Mouse (Mus musculus): Measurements from ENCODE around the gene Slc25a31. TPM values are rescaled to one million over a fixed set of nuclear protein-coding genes. Genes with fewer than 3 reads are reported as not detected.

Slc25a31 gene
- not detected in 2 replicates for total RNA-seq (2014; fragmentation: Nextera tagmentation)
- not detected in 2 replicates for total RNA-seq (2017)

- no peak for ATAC-seq (replicated peaks; ENCODE audit: low FRiP score, low TSS enrichment, poor library complexity, severe bottlenecking)
These were observed at the start of gene Slc25a31 for GRCm38 (mm10) chr3:40708655-40709054. Gene Slc25a31, plus strand, starts transcription at chr3:40708855.

- no peak for ATAC-seq (replicated peaks; ENCODE audit: low FRiP score, low TSS enrichment, poor library complexity, severe bottlenecking)
These were observed 48.4 kb upstream of the Slc25a31 start for GRCm38 (mm10) chr3:40660231-40660630.

GRCm38 (mm10) chr3:40666109-40666508 is 42.5 kb upstream of the Slc25a31 start:
- no peak for ATAC-seq (replicated peaks; ENCODE audit: low FRiP score, low TSS enrichment, poor library complexity, severe bottlenecking)

GRCm38 (mm10) chr3:40666861-40667719 is 41.6 kb upstream of the Slc25a31 start:
- ATAC-seq (replicated peaks; ENCODE audit: low FRiP score, low TSS enrichment, poor library complexity, severe bottlenecking), result no peak

GRCm38 (mm10) chr3:40668889-40669288 is 39.8 kb upstream of the Slc25a31 start:
- peak; percentile 47; the same call in 1 of the 2 replicates for ATAC-seq (replicated peaks; ENCODE audit: low FRiP score, low TSS enrichment, poor library complexity, severe bottlenecking)

GRCm38 (mm10) chr3:40669395-40669794 is 39.3 kb upstream of the Slc25a31 start:
- ATAC-seq (replicated peaks; ENCODE audit: low FRiP score, low TSS enrichment, poor library complexity, severe bottlenecking), result no peak

GRCm38 (mm10) chr3:40673515-40673914 is 35.1 kb upstream of the Slc25a31 start:
- ATAC-seq (replicated peaks; ENCODE audit: low FRiP score, low TSS enrichment, poor library complexity, severe bottlenecking), result no peak

GRCm38 (mm10) chr3:40674873-40675405 is 33.7 kb upstream of the Slc25a31 start:
- no peak for ATAC-seq (replicated peaks; ENCODE audit: low FRiP score, low TSS enrichment, poor library complexity, severe bottlenecking)

- ATAC-seq (replicated peaks; ENCODE audit: low FRiP score, low TSS enrichment, poor library complexity, severe bottlenecking), result no peak
These were observed 29.8 kb upstream of the Slc25a31 start for GRCm38 (mm10) chr3:40678856-40679255.

- ATAC-seq (replicated peaks; ENCODE audit: low FRiP score, low TSS enrichment, poor library complexity, severe bottlenecking), result no peak
These were observed 26.3 kb upstream of the Slc25a31 start for GRCm38 (mm10) chr3:40682404-40682803.

GRCm38 (mm10) chr3:40683171-40683570 is 25.5 kb upstream of the Slc25a31 start:
- ATAC-seq (replicated peaks; ENCODE audit: low FRiP score, low TSS enrichment, poor library complexity, severe bottlenecking), result no peak

- ATAC-seq (replicated peaks; ENCODE audit: low FRiP score, low TSS enrichment, poor library complexity, severe bottlenecking), result no peak
These were observed 22.7 kb upstream of the Slc25a31 start for GRCm38 (mm10) chr3:40685855-40686515.

GRCm38 (mm10) chr3:40686836-40687235 is 21.8 kb upstream of the Slc25a31 start:
- no peak for ATAC-seq (replicated peaks; ENCODE audit: low FRiP score, low TSS enrichment, poor library complexity, severe bottlenecking)

- no peak for ATAC-seq (replicated peaks; ENCODE audit: low FRiP score, low TSS enrichment, poor library complexity, severe bottlenecking)
These were observed 21.1 kb upstream of the Slc25a31 start for GRCm38 (mm10) chr3:40687588-40687987.

GRCm38 (mm10) chr3:40691566-40691965 is 17.1 kb upstream of the Slc25a31 start:
- no peak for ATAC-seq (replicated peaks; ENCODE audit: low FRiP score, low TSS enrichment, poor library complexity, severe bottlenecking)

GRCm38 (mm10) chr3:40693435-40693834 is 15.2 kb upstream of the Slc25a31 start:
- ATAC-seq (replicated peaks; ENCODE audit: low FRiP score, low TSS enrichment, poor library complexity, severe bottlenecking), result 0 out of 2 replicates have a peak, but pooled peaks have one; percentile 19

GRCm38 (mm10) chr3:40693960-40694359 is 14.7 kb upstream of the Slc25a31 start:
- no peak; the same call in 1 of the 2 replicates for ATAC-seq (replicated peaks; ENCODE audit: low FRiP score, low TSS enrichment, poor library complexity, severe bottlenecking)

GRCm38 (mm10) chr3:40694438-40694837 is 14.2 kb upstream of the Slc25a31 start:
- peak; percentile 91 for ATAC-seq (replicated peaks; ENCODE audit: low FRiP score, low TSS enrichment, poor library complexity, severe bottlenecking)

- no peak for ATAC-seq (replicated peaks; ENCODE audit: low FRiP score, low TSS enrichment, poor library complexity, severe bottlenecking)
These were observed 13.5 kb upstream of the Slc25a31 start for GRCm38 (mm10) chr3:40695162-40695561.

- ATAC-seq (replicated peaks; ENCODE audit: low FRiP score, low TSS enrichment, poor library complexity, severe bottlenecking), result no peak
These were observed 9.8 kb upstream of the Slc25a31 start for GRCm38 (mm10) chr3:40698834-40699233.
